Mouse (Mus musculus) forebrain, embryonic 16.5 days (tissue): ENCODE measurements at regions not wholly inside any gene's neighbourhood (a gene's known extent, or its start where the extent isn't known, plus 50 kb on each side); places are given as distances from the start of the nearest gene placed in this dataset.
A peak's percentile ranks its signal among the peaks of the same experiment; 100 is the strongest.

ENCODE experiments used
- ATAC-seq: fragments of 200-750 bp; cut with Nextera tagmentation; 2 replicates; pipeline ENCODE4 v1.8.0; 2017; ENCODE audit warnings: mild to moderate bottlenecking, moderate library complexity
- H3K27ac ChIP-seq: fragments of 300-500 bp; sonication (generic); 2 replicates; pipeline ENCODE4 v1.5.1; 2014; ENCODE audit warnings: low read length, control low read depth
- H3K27me3 ChIP-seq: fragments of 300-500 bp; sonication (generic); replicated peaks from 2 replicates; pipeline ENCODE4 v1.6.1; 2014; ENCODE audit warnings: low read length; ENCODE audit not compliant: control insufficient read depth, insufficient read depth
- H3K36me3 ChIP-seq: fragments of 300-500 bp; sonication (generic); 2 replicates; pipeline ENCODE4 v1.6.1; 2014; ENCODE audit not compliant: control insufficient read depth, insufficient read depth
- H3K4me1 ChIP-seq: fragments of 300-500 bp; sonication (generic); replicated peaks from 2 replicates; pipeline ENCODE4 v1.6.1; 2014; ENCODE audit warnings: low read length; ENCODE audit not compliant: control insufficient read depth, insufficient read depth
- H3K4me2 ChIP-seq: fragments of 300-500 bp; sonication (generic); 2 replicates; pipeline ENCODE4 v1.6.1; 2014; ENCODE audit warnings: mild to moderate bottlenecking, low read length, control low read depth
- H3K4me3 ChIP-seq: fragments of 300-500 bp; sonication (generic); replicated peaks from 2 replicates; pipeline ENCODE4 v1.5.1; 2014; ENCODE audit warnings: mild to moderate bottlenecking, low read length, control low read depth
- H3K9ac ChIP-seq: fragments of 300-500 bp; sonication (generic); replicated peaks from 2 replicates; pipeline ENCODE4 v1.6.1; 2014; ENCODE audit warnings: low read depth, low read length, control low read depth
- H3K9me3 ChIP-seq: fragments of 300-500 bp; sonication (generic); 2 replicates; pipeline ENCODE4 v1.6.1; 2016; ENCODE audit warnings: low read length; ENCODE audit not compliant: control insufficient read depth
- WGBS: fragments of 180-500 bp; shearing (Covaris S2); extraction: QIAGEN DNeasy Blood & Tissue Kit; methylation state at CpG from one replicate; pipeline ENCODE4 v1.1.7; 2014; 5-methylcytosine and 5-hydroxymethylcytosine counted together

DNA sequence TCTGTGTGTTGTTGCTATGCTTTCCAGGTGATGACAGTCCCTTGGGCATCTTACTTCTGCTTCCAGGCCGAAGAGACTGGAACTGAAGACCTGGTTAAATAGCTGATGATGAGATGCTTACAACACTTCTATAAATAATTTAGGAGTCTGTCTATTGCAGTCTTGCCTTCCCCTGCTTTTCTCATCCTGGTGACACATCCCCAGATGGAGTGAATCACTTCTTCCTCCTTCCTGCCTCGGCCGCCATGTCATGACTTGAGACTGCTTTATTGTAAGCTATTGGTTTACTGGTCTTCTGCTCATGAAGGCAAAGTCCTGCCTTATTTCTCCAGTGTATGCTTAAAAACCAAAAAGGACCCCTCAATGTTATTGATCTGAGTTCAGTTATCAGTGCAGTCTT, 62.1 kb upstream of the Fndc3b start:
- no peak overlapping the region for H3K4me3 ChIP-seq
- no peaks in the 10 kb centered on the region for H3K4me1 ChIP-seq
- no peak for ATAC-seq
- H3K9me3 ChIP-seq, result no peaks in the 10 kb centered on the region
- whole genome bisulfite sequencing, result 93% methylated on average over 3 of the region's 3 CpGs
- no peaks in the 10 kb centered on the region for H3K36me3 ChIP-seq
- no peaks in the 10 kb centered on the region for H3K27me3 ChIP-seq
- H3K4me2 ChIP-seq, result no peak overlapping the region
- no peak overlapping the region for H3K9ac ChIP-seq
- H3K27ac ChIP-seq, result no peak overlapping the region

- Histone ChIP-seq H3K36me3 (no peaks in the 10 kb centered on the region), H3K27ac (no peak overlapping the region), H3K4me1 (peaks cover 8% of the 10 kb centered on the region), H3K27me3 (no peaks in the 10 kb centered on the region), H3K4me2 (no peak overlapping the region), H3K9ac (no peak overlapping the region), H3K4me3 (no peak overlapping the region), H3K9me3 (no peaks in the 10 kb centered on the region)
- WGBS, result 91% methylated on average over 5 of the region's 5 CpGs
- ATAC-seq, result no peak
Observed at GRCm38 (mm10) chr3:27769438-27769837, 58.3 kb upstream of the Fndc3b start.

DNA sequence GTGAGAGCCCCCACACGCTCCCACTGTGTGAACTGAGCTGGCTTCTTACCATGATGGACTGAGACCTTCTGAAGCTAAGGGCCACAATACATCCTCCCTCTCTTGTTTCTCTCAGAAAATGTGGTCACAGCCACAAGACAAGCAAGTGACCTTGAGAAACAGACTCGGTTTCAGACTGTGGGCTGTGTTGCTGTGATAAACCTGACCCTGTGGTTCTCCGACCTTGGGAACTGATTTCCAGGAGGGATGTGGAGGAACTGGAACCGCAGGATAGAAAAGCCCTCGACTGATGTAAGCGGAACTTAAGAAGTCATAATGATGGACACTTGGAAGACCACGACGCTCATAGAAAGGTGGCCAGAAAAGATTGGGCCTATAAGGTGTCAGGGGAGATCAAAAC, 56.1 kb upstream of the Fndc3b start:
- Histone ChIP-seq H3K4me3 (no peak overlapping the region), H3K9ac (no peak overlapping the region), H3K9me3 (no peaks in the 10 kb centered on the region), H3K36me3 (no peaks in the 10 kb centered on the region), H3K27me3 (no peaks in the 10 kb centered on the region), H3K4me1 (peaks cover 8% of the 10 kb centered on the region), H3K4me2 (no peak overlapping the region), H3K27ac (no peak overlapping the region)
- 67% methylated on average over 8 of the region's 8 CpGs for WGBS
- ATAC-seq, result no peak

DNA sequence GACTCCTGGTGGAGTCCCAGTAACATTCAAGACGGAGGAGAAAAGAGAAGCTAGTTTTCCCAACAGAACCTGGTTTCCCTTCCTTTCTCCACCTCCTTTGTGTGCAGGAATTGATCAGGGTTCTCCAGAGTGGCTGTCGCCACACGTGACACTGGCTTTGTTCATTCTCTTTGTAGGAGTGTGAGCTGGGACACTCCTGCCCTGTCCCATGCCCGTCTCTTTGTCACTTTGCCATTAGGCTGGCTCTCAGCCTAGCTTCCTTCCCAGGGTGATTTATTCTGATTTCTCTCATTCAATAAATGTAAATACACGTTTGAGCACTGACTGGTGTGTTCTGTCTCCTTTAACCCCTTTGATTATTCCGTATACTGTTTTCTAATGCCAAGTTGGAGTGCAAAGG, 55.3 kb upstream of the Fndc3b start:
- H3K36me3 ChIP-seq, result no peaks in the 10 kb centered on the region
- H3K9me3 ChIP-seq, result no peaks in the 10 kb centered on the region
- 16% methylated on average over 6 of the region's 6 CpGs for WGBS
- no peak overlapping the region for H3K27ac ChIP-seq
- H3K4me1 ChIP-seq, result peaks cover 8% of the 10 kb centered on the region
- H3K9ac ChIP-seq, result no peak overlapping the region
- H3K27me3 ChIP-seq, result no peaks in the 10 kb centered on the region
- no peak overlapping the region for H3K4me3 ChIP-seq
- H3K4me2 ChIP-seq, result no peak overlapping the region
- ATAC-seq, result peak; percentile 66; the same call in 1 of the 2 replicates

DNA sequence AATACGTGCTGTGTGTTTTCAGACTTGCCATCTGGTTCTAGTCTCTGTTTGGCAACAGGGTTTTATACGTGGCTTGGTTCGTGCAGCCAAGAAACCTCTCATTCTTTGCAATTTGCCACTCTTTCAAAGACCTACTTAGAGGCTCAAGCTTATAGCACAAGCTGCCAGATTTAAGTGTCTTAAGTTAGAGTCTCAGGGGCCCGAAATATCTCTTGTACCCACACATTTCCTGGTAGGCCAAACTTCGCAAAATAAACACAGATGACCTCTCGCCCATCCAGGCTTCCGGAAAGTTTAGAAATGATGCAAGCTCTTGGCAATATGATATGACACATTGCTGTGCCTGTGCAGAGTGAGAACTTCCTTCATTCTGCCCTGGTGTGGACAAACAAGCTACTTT, 54.8 kb upstream of the Fndc3b start:
- H3K4me2 ChIP-seq, result no peak overlapping the region
- 46% methylated on average over 7 of the region's 7 CpGs for WGBS
- no peak overlapping the region for H3K4me3 ChIP-seq
- no peaks in the 10 kb centered on the region for H3K36me3 ChIP-seq
- H3K4me1 ChIP-seq, result peaks cover 8% of the 10 kb centered on the region
- H3K27ac ChIP-seq, result no peak overlapping the region
- no peak overlapping the region for H3K9ac ChIP-seq
- no peaks in the 10 kb centered on the region for H3K9me3 ChIP-seq
- no peaks in the 10 kb centered on the region for H3K27me3 ChIP-seq
- ATAC-seq, result peak; percentile 73

DNA sequence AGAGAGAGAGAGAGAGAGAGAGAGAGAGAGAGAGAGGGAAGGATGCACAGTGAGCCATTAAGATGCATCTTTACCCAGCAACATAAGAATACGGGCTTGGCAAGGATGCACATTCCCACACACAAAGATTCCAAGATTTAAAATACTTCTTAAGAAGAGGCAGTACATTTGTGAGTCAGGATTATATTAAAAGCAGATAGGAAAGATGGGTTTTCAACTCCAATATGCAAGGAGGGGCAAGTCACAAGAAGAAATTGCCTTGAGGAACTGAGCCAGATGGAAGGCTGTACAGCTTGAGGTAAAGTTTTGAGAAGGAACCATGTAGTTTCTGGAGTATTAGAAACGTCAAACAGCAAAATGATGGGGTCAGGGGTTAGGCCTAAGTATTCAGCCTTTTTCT, 53.4 kb upstream of the Fndc3b start:
- H3K36me3 ChIP-seq, result no peaks in the 10 kb centered on the region
- H3K4me3 ChIP-seq, result no peak overlapping the region
- peaks cover 8% of the 10 kb centered on the region for H3K4me1 ChIP-seq
- 74% methylated on average over 2 of the region's 2 CpGs for WGBS
- no peak overlapping the region for H3K9ac ChIP-seq
- ATAC-seq, result no peak
- no peaks in the 10 kb centered on the region for H3K27me3 ChIP-seq
- no peak overlapping the region for H3K4me2 ChIP-seq
- no peaks in the 10 kb centered on the region for H3K9me3 ChIP-seq
- H3K27ac ChIP-seq, result no peak overlapping the region

DNA sequence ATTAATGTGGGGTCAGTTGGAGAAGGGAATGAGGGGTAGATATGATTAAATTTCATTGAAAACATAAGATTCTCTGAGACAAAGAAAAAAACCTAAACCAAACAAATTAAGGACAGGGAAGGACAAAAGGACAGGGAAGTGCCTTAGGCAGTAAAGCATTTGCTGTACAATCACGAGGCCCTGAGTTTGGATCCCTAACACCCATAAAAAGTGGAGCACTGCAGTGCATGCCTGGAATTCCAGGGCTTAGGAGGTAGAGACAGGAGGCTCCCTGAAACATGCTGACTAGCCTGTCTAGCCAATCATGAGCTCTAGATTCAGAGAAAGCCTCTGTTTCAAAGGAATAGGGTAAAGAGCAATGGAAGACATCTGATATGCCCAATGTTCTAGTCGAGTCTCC, 49.9 kb upstream of the Fndc3b start:
- WGBS, result 58% methylated on average over 2 of the region's 2 CpGs
- Histone ChIP-seq H3K9ac (no peak overlapping the region), H3K36me3 (no peaks in the 10 kb centered on the region), H3K27me3 (no peaks in the 10 kb centered on the region), H3K9me3 (no peaks in the 10 kb centered on the region), H3K4me2 (no peak overlapping the region), H3K4me1 (peaks cover 3% of the 10 kb centered on the region), H3K27ac (no peak overlapping the region), H3K4me3 (no peak overlapping the region)
- ATAC-seq, result no peak
